Mouse (Mus musculus): ENCODE measurements around the gene Reln. TPM values are rescaled to one million over a fixed set of nuclear protein-coding genes. Genes with fewer than 3 reads are reported as not detected.

The Reln gene
- total and polyA plus RNA-seq, 2 experiments, result 40.5 to 78.3 TPM

DNA sequence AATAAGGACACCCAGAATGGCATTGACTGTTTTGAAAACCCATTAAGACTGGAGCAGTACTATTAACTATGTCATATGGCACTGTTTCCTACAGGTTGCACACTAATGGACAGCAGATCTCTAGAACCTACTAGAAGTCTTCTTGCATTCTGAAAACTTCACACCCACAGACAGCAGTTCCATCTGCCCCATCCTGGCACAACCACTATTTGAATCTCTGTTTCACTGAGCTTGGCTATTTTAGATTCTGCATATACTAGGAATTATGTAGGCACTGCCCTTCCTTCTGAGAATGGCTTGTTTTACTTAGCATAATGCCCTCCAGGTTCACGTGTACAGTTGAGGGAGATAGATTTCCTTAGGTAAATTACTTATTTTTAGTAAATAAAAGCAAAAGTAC is 99.4 kb downstream of the Reln start:
- Histone ChIP-seq H3K27ac (replicated peaks; ENCODE audit: insufficient read depth, low read depth, low read length) (no peak overlapping the region), H3K4me3 (ENCODE audit: insufficient read depth, low read depth, low read length) (no peak overlapping the region), H3K36me3 (ENCODE audit: control insufficient read depth, insufficient read depth, low read length) (no peaks in the 10 kb centered on the region), H3K4me1 (ENCODE audit: control insufficient read depth, insufficient read depth, low read length) (no peaks in the 10 kb centered on the region), H3K27me3 (ENCODE audit: control insufficient read depth, insufficient read depth, low read length) (no peaks in the 10 kb centered on the region), H3K79me2 (ENCODE audit: control insufficient read depth, insufficient read depth, low read length) (no peaks in the 10 kb centered on the region), H3K9ac (ENCODE audit: low read depth, low read length) (no peak overlapping the region)
- no peak for DNase-seq (ENCODE audit: extremely low read depth, low read depth, low spot score)
- WGBS, result 88% methylated on average over 1 of the region's 1 CpGs
- no peak for TF ChIP-seq CTCF (IDR thresholded peaks at IDR 0.05; ENCODE audit: low read depth, low read length)
- no peak for TF ChIP-seq POLR2A (IDR thresholded peaks at IDR 0.05; ENCODE audit: extremely low read depth, insufficient read depth, low read length)

GRCm38 (mm10) chr5:22243538-22243937 is 101.0 kb downstream of the Reln start:
- no peak overlapping the region for H3K4me3 ChIP-seq (ENCODE audit: insufficient read depth, low read depth, low read length)
- no peak for TF ChIP-seq CTCF (IDR thresholded peaks at IDR 0.05; ENCODE audit: low read depth, low read length)
- no peak for TF ChIP-seq POLR2A (IDR thresholded peaks at IDR 0.05; ENCODE audit: extremely low read depth, insufficient read depth, low read length)
- DNase-seq (ENCODE audit: extremely low read depth, low read depth, low spot score), result no peak
- H3K9ac ChIP-seq (ENCODE audit: low read depth, low read length), result no peak overlapping the region
- H3K27me3 ChIP-seq (ENCODE audit: control insufficient read depth, insufficient read depth, low read length), result no peaks in the 10 kb centered on the region
- H3K36me3 ChIP-seq (ENCODE audit: control insufficient read depth, insufficient read depth, low read length), result no peaks in the 10 kb centered on the region
- 81% methylated on average over 2 of the region's 2 CpGs for WGBS
- H3K27ac ChIP-seq (replicated peaks; ENCODE audit: insufficient read depth, low read depth, low read length), result no peak overlapping the region
- H3K79me2 ChIP-seq (ENCODE audit: control insufficient read depth, insufficient read depth, low read length), result no peaks in the 10 kb centered on the region
- no peaks in the 10 kb centered on the region for H3K4me1 ChIP-seq (ENCODE audit: control insufficient read depth, insufficient read depth, low read length)

- TF ChIP-seq CTCF (IDR thresholded peaks at IDR 0.05; ENCODE audit: low read depth, low read length), result no peak
- no peak for TF ChIP-seq POLR2A (IDR thresholded peaks at IDR 0.05; ENCODE audit: extremely low read depth, insufficient read depth, low read length)
- no peaks in the 10 kb centered on the region for H3K36me3 ChIP-seq (ENCODE audit: control insufficient read depth, insufficient read depth, low read length)
- no peaks in the 10 kb centered on the region for H3K4me1 ChIP-seq (ENCODE audit: control insufficient read depth, insufficient read depth, low read length)
- DNase-seq (ENCODE audit: extremely low read depth, low read depth, low spot score), result no peak
- no peak overlapping the region for H3K9ac ChIP-seq (ENCODE audit: low read depth, low read length)
- no peaks in the 10 kb centered on the region for H3K79me2 ChIP-seq (ENCODE audit: control insufficient read depth, insufficient read depth, low read length)
- H3K27ac ChIP-seq (replicated peaks; ENCODE audit: insufficient read depth, low read depth, low read length), result no peak overlapping the region
- WGBS, result 85% methylated on average over 4 of the region's 4 CpGs
- H3K27me3 ChIP-seq (ENCODE audit: control insufficient read depth, insufficient read depth, low read length), result no peaks in the 10 kb centered on the region
- H3K4me3 ChIP-seq (ENCODE audit: insufficient read depth, low read depth, low read length), result no peak overlapping the region
Observed at GRCm38 (mm10) chr5:22241560-22241959, 102.9 kb downstream of the Reln start.

DNA sequence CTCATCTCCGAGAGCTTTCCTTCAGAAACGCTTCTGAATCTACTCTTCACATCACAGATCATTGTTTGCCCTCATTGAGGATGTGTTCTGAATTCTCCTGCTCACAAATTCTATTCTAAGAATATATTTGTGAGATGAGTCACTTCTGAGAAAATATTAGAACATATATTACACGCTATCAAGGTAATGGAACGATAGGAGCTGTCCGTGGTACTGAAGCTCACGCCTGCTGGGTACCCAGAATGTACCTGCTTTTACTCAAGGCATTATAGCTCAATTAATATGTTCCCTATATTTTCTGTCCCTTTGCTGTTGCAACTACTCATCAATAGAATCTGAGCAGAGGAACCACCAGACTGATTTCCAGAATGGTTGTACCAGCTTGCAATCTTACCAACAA is 107.7 kb downstream of the Reln start:
- Histone ChIP-seq H3K27me3 (ENCODE audit: control insufficient read depth, insufficient read depth, low read length) (no peaks in the 10 kb centered on the region), H3K9ac (ENCODE audit: low read depth, low read length) (no peak overlapping the region), H3K79me2 (ENCODE audit: control insufficient read depth, insufficient read depth, low read length) (no peaks in the 10 kb centered on the region), H3K36me3 (ENCODE audit: control insufficient read depth, insufficient read depth, low read length) (no peaks in the 10 kb centered on the region), H3K4me3 (ENCODE audit: insufficient read depth, low read depth, low read length) (no peak overlapping the region), H3K4me1 (ENCODE audit: control insufficient read depth, insufficient read depth, low read length) (no peaks in the 10 kb centered on the region), H3K27ac (replicated peaks; ENCODE audit: insufficient read depth, low read depth, low read length) (no peak overlapping the region)
- 75% methylated on average over 6 of the region's 6 CpGs for WGBS
- TF ChIP-seq CTCF (IDR thresholded peaks at IDR 0.05; ENCODE audit: low read depth, low read length), result no peak
- TF ChIP-seq POLR2A (IDR thresholded peaks at IDR 0.05; ENCODE audit: extremely low read depth, insufficient read depth, low read length), result no peak
- no peak for DNase-seq (ENCODE audit: extremely low read depth, low read depth, low spot score)

- H3K27ac ChIP-seq (replicated peaks; ENCODE audit: insufficient read depth, low read depth, low read length), result no peak overlapping the region
- H3K4me3 ChIP-seq (ENCODE audit: insufficient read depth, low read depth, low read length), result no peak overlapping the region
- H3K79me2 ChIP-seq (ENCODE audit: control insufficient read depth, insufficient read depth, low read length), result no peaks in the 10 kb centered on the region
- no peaks in the 10 kb centered on the region for H3K27me3 ChIP-seq (ENCODE audit: control insufficient read depth, insufficient read depth, low read length)
- H3K4me1 ChIP-seq (ENCODE audit: control insufficient read depth, insufficient read depth, low read length), result no peaks in the 10 kb centered on the region
- no peak for TF ChIP-seq CTCF (IDR thresholded peaks at IDR 0.05; ENCODE audit: low read depth, low read length)
- no peak for TF ChIP-seq POLR2A (IDR thresholded peaks at IDR 0.05; ENCODE audit: extremely low read depth, insufficient read depth, low read length)
- H3K36me3 ChIP-seq (ENCODE audit: control insufficient read depth, insufficient read depth, low read length), result no peaks in the 10 kb centered on the region
- peak; percentile 14 for DNase-seq (ENCODE audit: extremely low read depth, low read depth, low spot score)
- no peak overlapping the region for H3K9ac ChIP-seq (ENCODE audit: low read depth, low read length)
- 82% methylated on average over 4 of the region's 4 CpGs for WGBS
Observed at GRCm38 (mm10) chr5:22224515-22224914, 120.0 kb downstream of the Reln start.

GRCm38 (mm10) chr5:22223940-22224339 is 120.6 kb downstream of the Reln start:
- WGBS, result 65% methylated on average over 2 of the region's 2 CpGs
- Histone ChIP-seq H3K4me3 (ENCODE audit: insufficient read depth, low read depth, low read length) (no peak overlapping the region), H3K79me2 (ENCODE audit: control insufficient read depth, insufficient read depth, low read length) (no peaks in the 10 kb centered on the region), H3K27me3 (ENCODE audit: control insufficient read depth, insufficient read depth, low read length) (no peaks in the 10 kb centered on the region), H3K9ac (ENCODE audit: low read depth, low read length) (no peak overlapping the region), H3K27ac (replicated peaks; ENCODE audit: insufficient read depth, low read depth, low read length) (no peak overlapping the region), H3K36me3 (ENCODE audit: control insufficient read depth, insufficient read depth, low read length) (no peaks in the 10 kb centered on the region), H3K4me1 (ENCODE audit: control insufficient read depth, insufficient read depth, low read length) (no peaks in the 10 kb centered on the region)
- TF ChIP-seq CTCF (IDR thresholded peaks at IDR 0.05; ENCODE audit: low read depth, low read length) (no peak), POLR2A (IDR thresholded peaks at IDR 0.05; ENCODE audit: extremely low read depth, insufficient read depth, low read length) (no peak)
- no peak for DNase-seq (ENCODE audit: extremely low read depth, low read depth, low spot score)

Measured in liver, adult 2 months (tissue).